Mouse (Mus musculus) C3H10T1/2 (cell line): Measurements from ENCODE around the gene Vmn2r42. TPM values are rescaled to one million over a fixed set of nuclear protein-coding genes. Genes with fewer than 3 reads are reported as not detected.

Experiments used
- polyA plus RNA-seq, 2 experiments: library from polyadenylated mRNA; unstranded; fragments of >200 nt; fragmentation: generic; extraction: Trizol; gene quantifications; one replicate each; pipeline ENCODE4 v1.2.1; 2012; ENCODE audit warnings: missing spikeins in 2 of 2

Gene Vmn2r42
- not detected for polyA plus RNA-seq

DNA sequence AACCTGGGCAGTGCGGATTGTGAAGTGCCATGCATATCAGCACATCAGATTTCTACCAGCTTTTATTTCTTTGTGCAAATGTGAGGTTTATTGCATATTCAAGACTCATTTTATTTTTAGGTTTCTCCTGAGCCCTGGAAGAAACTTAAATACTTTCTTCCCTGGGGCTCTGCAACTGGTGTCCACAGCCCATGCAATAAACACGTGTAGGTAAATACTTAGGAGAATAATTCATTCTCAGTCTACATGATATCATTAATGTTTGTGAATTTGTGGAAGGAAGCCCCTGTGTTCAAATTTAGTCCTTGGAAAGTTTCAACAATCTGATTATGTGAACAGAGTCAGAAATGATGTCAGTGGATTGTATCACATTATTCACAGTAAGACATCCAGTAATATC is at the start of gene Vmn2r42:
Vmn2r42 (minus strand) TSS at position 101 of the 400 bp plus-strand sequence.

GRCm38 (mm10) chr7:8161554-8161953 is 38.6 kb downstream of the Vmn2r42 start, which contains the start of gene Vmn2r41:
Gene Vmn2r41 (minus strand): TSS chr7:8161654.

Other genes starting within 250 kb of the Vmn2r42 start
- not detected for gene Vmn2r41, start 38.7 kb downstream of the Vmn2r42 start, polyA plus RNA-seq
- not detected for gene Vmn2r43, start 60.3 kb upstream of the Vmn2r42 start, polyA plus RNA-seq
- not detected for gene Vmn2r44, start 183.0 kb upstream of the Vmn2r42 start, polyA plus RNA-seq